Mouse (Mus musculus) MEL (cell line): ENCODE data around the gene Gm45021. TPM values are rescaled to one million over a fixed set of nuclear protein-coding genes. Genes with fewer than 3 reads are reported as not detected.
A peak's percentile ranks its signal among the peaks of the same experiment; 100 is the strongest.

Experiments
- DNase-seq: peaks from one replicate; pipeline ENCODE4 v3.0.0; 2011; ENCODE audit warnings: low read depth, low spot score
- H3K27ac ChIP-seq: 2 replicates; pipeline ENCODE4 v1.5.1; 2012; ENCODE audit warnings: low read depth, mild to moderate bottlenecking, control low read depth, low read length, moderate library complexity; ENCODE audit not compliant: control insufficient read depth
- H3K27me3 ChIP-seq, 2 experiments: fragments of 150-350 bp in 1 of 2; sonication (generic) in 1 of 2; 2 replicates each; pipeline ENCODE4 v1.6.1; 2012; ENCODE audit warnings: low read length in 2 of 2, mild to moderate bottlenecking in 2 of 2, improper control_type of control experiment in 1 of 2, moderate library complexity in 1 of 2; ENCODE audit not compliant: insufficient read depth in 2 of 2, control insufficient read depth in 1 of 2
- H3K36me3 ChIP-seq, 2 experiments: 2 replicates each; pipeline ENCODE4 v1.6.1; 2012 to 2014; ENCODE audit warnings: low read length in 2 of 2, improper control_type of control experiment in 1 of 2, inconsistent platforms in 1 of 2, mild to moderate bottlenecking in 1 of 2; ENCODE audit not compliant: insufficient read depth in 2 of 2, control insufficient read depth in 1 of 2
- H3K4me1 ChIP-seq, 2 experiments: fragments of 150-350 bp in 1 of 2; sonication (generic) in 1 of 2; 2 replicates each; pipeline ENCODE4 v1.6.1; 2012; ENCODE audit warnings: low read length in 2 of 2, improper control_type of control experiment in 1 of 2, mild to moderate bottlenecking in 1 of 2; ENCODE audit not compliant: insufficient read depth in 2 of 2, control insufficient read depth in 1 of 2
- H3K4me3 ChIP-seq, 2 experiments: fragments of 150-350 bp in 1 of 2; sonication (generic) in 1 of 2; 2 replicates each; pipeline ENCODE4 v1.5.1; 2012; ENCODE audit warnings: low read depth in 2 of 2, low read length in 2 of 2, mild to moderate bottlenecking in 2 of 2, moderate library complexity in 2 of 2, control low read depth in 1 of 2, improper control_type of control experiment in 1 of 2; ENCODE audit not compliant: control insufficient read depth in 1 of 2, insufficient read depth in 1 of 2
- H3K79me2 ChIP-seq: 2 replicates; pipeline ENCODE4 v1.6.1; 2012; ENCODE audit warnings: mild to moderate bottlenecking, low read length, moderate library complexity; ENCODE audit not compliant: control insufficient read depth, poor library complexity, insufficient read depth
- H3K9ac ChIP-seq: 2 replicates; pipeline ENCODE4 v1.6.1; 2012; ENCODE audit warnings: low read depth, mild to moderate bottlenecking, control low read depth, low read length, moderate library complexity; ENCODE audit not compliant: control insufficient read depth, poor library complexity, severe bottlenecking
- H3K9me3 ChIP-seq: fragments of 150-350 bp; sonication (generic); replicated peaks from 2 replicates; pipeline ENCODE4 v1.6.1; 2012; ENCODE audit warnings: mild to moderate bottlenecking, low read length, improper control_type of control experiment, moderate library complexity; ENCODE audit not compliant: insufficient read depth
- BHLHE40 ChIP-seq: IDR thresholded peaks from 2 replicates; pipeline ENCODE4 v1.6.1; 2012; ENCODE audit warnings: low read depth, mild to moderate bottlenecking, inconsistent platforms, low read length, improper control_type of control experiment, borderline replicate concordance
- CHD2 ChIP-seq: IDR thresholded peaks from 2 replicates; pipeline ENCODE4 v1.6.1; 2011; ENCODE audit warnings: low read length, improper control_type of control experiment
- CTCF ChIP-seq, 3 experiments: IDR thresholded peaks in 2 of 3; conservative IDR thresholded peaks in 1 of 3; 2 replicates each; pipeline ENCODE4 v1.5.1; 2011 to 2012; ENCODE audit warnings: low read length in 3 of 3, low read depth in 2 of 3, mild to moderate bottlenecking in 2 of 3, improper control_type of control experiment in 1 of 3, inconsistent platforms in 1 of 3, mixed read lengths in 1 of 3, moderate library complexity in 1 of 3; ENCODE audit not compliant: control insufficient read depth in 1 of 3, insufficient read depth in 1 of 3, poor library complexity in 1 of 3, severe bottlenecking in 1 of 3
- EP300 ChIP-seq, 2 experiments: IDR thresholded peaks; 2 replicates each; pipeline ENCODE4 v1.6.1; 2011; ENCODE audit warnings: improper control_type of control experiment in 2 of 2, low read length in 2 of 2, low read depth in 1 of 2, mild to moderate bottlenecking in 1 of 2
- ETS1 ChIP-seq: IDR thresholded peaks from 2 replicates; pipeline ENCODE4 v1.6.1; 2012; ENCODE audit warnings: low read depth, mild to moderate bottlenecking, inconsistent platforms, low read length, improper control_type of control experiment, moderate library complexity
- GABPA ChIP-seq: IDR thresholded peaks from 2 replicates; pipeline ENCODE4 v1.6.1; 2012; ENCODE audit warnings: low read depth, mild to moderate bottlenecking, inconsistent platforms, low read length, improper control_type of control experiment, moderate library complexity
- HCFC1 ChIP-seq: IDR thresholded peaks from 2 replicates; pipeline ENCODE4 v1.6.1; 2012; ENCODE audit warnings: low read depth, mild to moderate bottlenecking, inconsistent platforms, low read length, improper control_type of control experiment, moderate library complexity
- KAT2A ChIP-seq: conservative IDR thresholded peaks from 2 replicates; pipeline ENCODE4 v1.6.1; 2012; ENCODE audit warnings: low read depth, low read length, improper control_type of control experiment, inconsistent platforms
- MAFK ChIP-seq: IDR thresholded peaks from 2 replicates; pipeline ENCODE4 v1.6.1; 2011; ENCODE audit warnings: low read depth, mild to moderate bottlenecking, low read length, improper control_type of control experiment, borderline replicate concordance
- MAX ChIP-seq: IDR thresholded peaks from 2 replicates; pipeline ENCODE4 v1.6.1; 2011; ENCODE audit warnings: low read length, improper control_type of control experiment
- MAZ ChIP-seq: IDR thresholded peaks from 2 replicates; pipeline ENCODE4 v1.6.1; 2012; ENCODE audit warnings: low read depth, mild to moderate bottlenecking, inconsistent platforms, low read length, improper control_type of control experiment
- MEF2A ChIP-seq: IDR thresholded peaks from 2 replicates; pipeline ENCODE4 v1.6.1; 2014; ENCODE audit warnings: low read depth, mild to moderate bottlenecking, inconsistent platforms, low read length, improper control_type of control experiment; ENCODE audit not compliant: poor library complexity, insufficient replicate concordance, severe bottlenecking; ENCODE audit errors: extremely low read depth
- MYB ChIP-seq: IDR thresholded peaks from 2 replicates; pipeline ENCODE4 v1.6.1; 2011; ENCODE audit warnings: mild to moderate bottlenecking, low read depth, low read length, improper control_type of control experiment
- MYC ChIP-seq: IDR thresholded peaks from 2 replicates; pipeline ENCODE4 v1.6.1; 2011; ENCODE audit warnings: low read depth, mild to moderate bottlenecking, low read length, improper control_type of control experiment, moderate library complexity
- POLR2AphosphoS2 ChIP-seq: IDR thresholded peaks from 2 replicates; pipeline ENCODE4 v1.6.1; 2011; ENCODE audit warnings: low read length, improper control_type of control experiment
- RAD21 ChIP-seq: IDR thresholded peaks from 2 replicates; pipeline ENCODE4 v1.6.1; 2011; ENCODE audit warnings: mild to moderate bottlenecking, low read depth, low read length, improper control_type of control experiment
- RCOR1 ChIP-seq: IDR thresholded peaks from 2 replicates; pipeline ENCODE4 v1.6.1; 2012; ENCODE audit warnings: low read depth, mild to moderate bottlenecking, inconsistent platforms, low read length, improper control_type of control experiment
- SIN3A ChIP-seq: IDR thresholded peaks from 2 replicates; pipeline ENCODE4 v1.6.1; 2012; ENCODE audit warnings: low read length, improper control_type of control experiment, inconsistent platforms
- SMC3 ChIP-seq: IDR thresholded peaks from 2 replicates; pipeline ENCODE4 v1.6.1; 2011; ENCODE audit warnings: low read depth, low read length, improper control_type of control experiment
- TAL1 ChIP-seq: IDR thresholded peaks from 2 replicates; pipeline ENCODE4 v1.6.1; 2012; ENCODE audit warnings: mild to moderate bottlenecking, inconsistent platforms, low read length, moderate library complexity, mixed read lengths
- TBP ChIP-seq: IDR thresholded peaks from 2 replicates; pipeline ENCODE4 v1.8.0; 2011; ENCODE audit warnings: low read depth, low read length, improper control_type of control experiment
- TCF12 ChIP-seq: IDR thresholded peaks from 2 replicates; pipeline ENCODE4 v1.6.1; 2014; ENCODE audit warnings: low read depth, mild to moderate bottlenecking, inconsistent platforms, low read length, improper control_type of control experiment, moderate library complexity
- UBTF ChIP-seq: IDR thresholded peaks from 2 replicates; pipeline ENCODE4 v1.6.1; 2012; ENCODE audit warnings: low read depth, mild to moderate bottlenecking, inconsistent platforms, low read length, improper control_type of control experiment, moderate library complexity, borderline replicate concordance; ENCODE audit not compliant: insufficient read depth
- USF1 ChIP-seq: IDR thresholded peaks from 2 replicates; pipeline ENCODE4 v1.6.1; 2014; ENCODE audit warnings: low read depth, mild to moderate bottlenecking, inconsistent platforms, low read length, improper control_type of control experiment, moderate library complexity
- USF2 ChIP-seq, 2 experiments: IDR thresholded peaks; 2 replicates each; pipeline ENCODE4 v1.6.1; 2011 to 2012; ENCODE audit warnings: improper control_type of control experiment in 2 of 2, low read length in 2 of 2, borderline replicate concordance in 1 of 2, inconsistent platforms in 1 of 2, low read depth in 1 of 2, mild to moderate bottlenecking in 1 of 2; ENCODE audit not compliant: insufficient read depth in 1 of 2
- ZC3H11A ChIP-seq: IDR thresholded peaks from 2 replicates; pipeline ENCODE4 v1.6.1; 2012; ENCODE audit warnings: low read depth, mild to moderate bottlenecking, inconsistent platforms, low read length, improper control_type of control experiment
- ZKSCAN1 ChIP-seq: IDR thresholded peaks from 2 replicates; pipeline ENCODE4 v1.6.1; 2012; ENCODE audit warnings: low read depth, mild to moderate bottlenecking, inconsistent platforms, low read length, improper control_type of control experiment, moderate library complexity
- polyA plus RNA-seq, 2 experiments: library from polyadenylated mRNA; stranded (reverse) in 1 of 2; unstranded in 1 of 2; fragments of >175 nt in 1 of 2; fragments of >200 nt in 1 of 2; gene quantifications; 2 replicates each; pipeline versions ENCODE4 v1.2.1 to v1.2.4; 2012; ENCODE audit warnings: low replicate concordance in 2 of 2, low read depth in 1 of 2; ENCODE audit not compliant: insufficient read length in 2 of 2, insufficient read depth in 1 of 2, missing spikeins in 1 of 2
- total RNA-seq: library from RNA; depleted of rRNA; stranded (reverse); fragments of 300-350 nt; gene quantifications from 2 replicates; pipeline ENCODE4 v1.2.3, GENCODE M21; 2012

Gm45021 gene
- total and polyA plus RNA-seq, 3 experiments, result not detected

- Histone ChIP-seq H3K79me2 (no peaks in the 10 kb centered on the region), H3K27me3 (no peaks in the 10 kb centered on the region), H3K4me1 (no peaks in the 10 kb centered on the region), H3K9ac (no peak overlapping the region), H3K9me3 (no peaks in the 10 kb centered on the region), H3K4me3 (no peak overlapping the region), H3K27ac (no peak overlapping the region)
- DNase-seq, result peak; percentile 56
- no peak for TF ChIP-seq BHLHE40
- TF ChIP-seq ETS1, result no peak
- no peak for TF ChIP-seq POLR2AphosphoS2
- no peak for TF ChIP-seq EP300 (IDR thresholded peaks at IDR 0.05; ENCODE audit: low read depth in 1 of 2, low read length in 2 of 2)
- TF ChIP-seq HCFC1, result no peak
- no peak for TF ChIP-seq TCF12
- no peak for TF ChIP-seq RCOR1
- TF ChIP-seq MAFK, result no peak
- TF ChIP-seq MYC, result no peak
- TF ChIP-seq SMC3, result peak; percentile 64
- no peak for TF ChIP-seq ZKSCAN1
- peak; percentile 26; the same call in 1 of the 2 replicates for TF ChIP-seq ZC3H11A
- TF ChIP-seq CTCF (IDR thresholded peaks at IDR 0.05 in 2 of 3, conservative IDR thresholded peaks at IDR 0.05 in 1 of 3; ENCODE audit: control insufficient read depth in 1 of 3, insufficient read depth in 1 of 3, low read depth in 2 of 3, low read length in 3 of 3, poor library complexity in 1 of 3, severe bottlenecking in 1 of 3), result peak; percentile 50 to 79 (median 72)
- TF ChIP-seq MYB, result no peak
- TF ChIP-seq MAZ, result no peak
- no peak for TF ChIP-seq USF2 (IDR thresholded peaks at IDR 0.05; ENCODE audit: borderline replicate concordance in 1 of 2, insufficient read depth in 1 of 2, low read depth in 1 of 2, low read length in 2 of 2)
- TF ChIP-seq RAD21, result peak; percentile 65
- no peak for TF ChIP-seq TAL1
- TF ChIP-seq, all 39 proteins: peak for 4
- no peaks in the 10 kb centered on the region for H3K36me3 ChIP-seq
Observed at GRCm38 (mm10) chr6:48645660-48646308, 56.4 kb downstream of the Gm45021 start.

GRCm38 (mm10) chr6:48646309-48646690, 56.9 kb downstream of the Gm45021 start:
- no peaks in the 10 kb centered on the region for H3K27me3 ChIP-seq
- H3K27ac ChIP-seq, result no peak overlapping the region
- no peaks in the 10 kb centered on the region for H3K79me2 ChIP-seq
- H3K4me3 ChIP-seq, result no peak overlapping the region
- H3K9ac ChIP-seq, result no peak overlapping the region
- TF ChIP-seq RCOR1, result no peak
- TF ChIP-seq CHD2, result no peak
- no peak for TF ChIP-seq MEF2A
- TF ChIP-seq HCFC1, result no peak
- TF ChIP-seq MAX, result no peak
- no peak for TF ChIP-seq GABPA
- no peak for TF ChIP-seq SIN3A
- no peak for TF ChIP-seq TBP
- TF ChIP-seq USF1, result no peak
- TF ChIP-seq UBTF, result no peak
- TF ChIP-seq TAL1, result no peak
- no peak for TF ChIP-seq KAT2A
- TF ChIP-seq BHLHE40, result no peak
- H3K36me3 ChIP-seq, result no peaks in the 10 kb centered on the region
- no peaks in the 10 kb centered on the region for H3K4me1 ChIP-seq
- DNase-seq, result peak; percentile 3
- H3K9me3 ChIP-seq, result no peaks in the 10 kb centered on the region
